Mouse (Mus musculus) ovary, adult 18-20 months (tissue): ENCODE measurements around the gene Bmpr1b.

Source experiments
- DNase-seq: peaks from one replicate; pipeline ENCODE4 v3.0.0; 2022; ENCODE audit warnings: low spot score, mixed read lengths

Gene Bmpr1b

GRCm38 (mm10) chr3:142113208-142113607, 56.0 kb downstream of the Bmpr1b start:
- DNase-seq, result no peak

GRCm38 (mm10) chr3:142106227-142106626, 63.0 kb downstream of the Bmpr1b start:
- DNase-seq, result no peak

- DNase-seq, result no peak
Measured at GRCm38 (mm10) chr3:142104027-142104805, 65.0 kb downstream of the Bmpr1b start.

GRCm38 (mm10) chr3:142103622-142104021, 65.6 kb downstream of the Bmpr1b start:
- no peak for DNase-seq

- DNase-seq, result no peak
Measured at GRCm38 (mm10) chr3:142099151-142099550, 70.1 kb downstream of the Bmpr1b start.

GRCm38 (mm10) chr3:142094049-142094448, 75.2 kb downstream of the Bmpr1b start:
- DNase-seq, result no peak

GRCm38 (mm10) chr3:142089684-142090083, 79.5 kb downstream of the Bmpr1b start:
- DNase-seq, result no peak

- no peak for DNase-seq
Measured at GRCm38 (mm10) chr3:142085938-142086337, 83.3 kb downstream of the Bmpr1b start.

- no peak for DNase-seq
Measured at GRCm38 (mm10) chr3:142084091-142084490, 85.1 kb downstream of the Bmpr1b start.

- no peak for DNase-seq
Measured at GRCm38 (mm10) chr3:142077723-142078302, 91.4 kb downstream of the Bmpr1b start.

- no peak for DNase-seq
Measured at GRCm38 (mm10) chr3:142071601-142072000, 97.6 kb downstream of the Bmpr1b start.

- DNase-seq, result no peak
Measured at GRCm38 (mm10) chr3:142066792-142067346, 102.4 kb downstream of the Bmpr1b start.

- no peak for DNase-seq
Measured at GRCm38 (mm10) chr3:142065111-142065510, 104.1 kb downstream of the Bmpr1b start.

- DNase-seq, result no peak
Measured at GRCm38 (mm10) chr3:142063536-142064226, 105.5 kb downstream of the Bmpr1b start.

GRCm38 (mm10) chr3:142061267-142061666, 108.0 kb downstream of the Bmpr1b start:
- DNase-seq, result no peak

- DNase-seq, result no peak
Measured at GRCm38 (mm10) chr3:142059890-142060289, 109.3 kb downstream of the Bmpr1b start.

- DNase-seq, result no peak
Measured at GRCm38 (mm10) chr3:142050681-142051080, 118.5 kb downstream of the Bmpr1b start.

GRCm38 (mm10) chr3:142049610-142050009, 119.6 kb downstream of the Bmpr1b start:
- no peak for DNase-seq

- DNase-seq, result no peak
Measured at GRCm38 (mm10) chr3:142049093-142049492, 120.1 kb downstream of the Bmpr1b start.

- DNase-seq, result no peak
Measured at GRCm38 (mm10) chr3:142048493-142048892, 120.7 kb downstream of the Bmpr1b start.

GRCm38 (mm10) chr3:142043463-142043862, 125.8 kb downstream of the Bmpr1b start:
- no peak for DNase-seq

GRCm38 (mm10) chr3:142043006-142043405, 126.2 kb downstream of the Bmpr1b start:
- no peak for DNase-seq

- DNase-seq, result no peak
Measured at GRCm38 (mm10) chr3:142040345-142040744, 128.9 kb downstream of the Bmpr1b start.
